Mouse (Mus musculus) activated CD4-positive, CD25-positive, alpha-beta regulatory T cell, adult 4 months (primary cell): ENCODE data around the gene Rab26. TPM values are rescaled to one million over a fixed set of nuclear protein-coding genes. Genes with fewer than 3 reads are reported as not detected.

ENCODE experiments used
- ATAC-seq: one replicate; pipeline ENCODE4 v1.8.0; 2017
- polyA plus RNA-seq, 2 experiments: library from polyadenylated mRNA; unstranded; fragments of 100-300 nt; shearing (Covaris generic); gene quantifications; one replicate each; pipeline ENCODE4 v1.2.1; 2017

Gene Rab26
- 1 to 10 TPM; 2.8 to 3.3 TPM for polyA plus RNA-seq

GRCm38 (mm10) chr17:24534160-24534718, at the start of gene Rab26:
Gene Rab26, minus strand, starts transcription at chr17:24534210.
- no peak for ATAC-seq

DNA sequence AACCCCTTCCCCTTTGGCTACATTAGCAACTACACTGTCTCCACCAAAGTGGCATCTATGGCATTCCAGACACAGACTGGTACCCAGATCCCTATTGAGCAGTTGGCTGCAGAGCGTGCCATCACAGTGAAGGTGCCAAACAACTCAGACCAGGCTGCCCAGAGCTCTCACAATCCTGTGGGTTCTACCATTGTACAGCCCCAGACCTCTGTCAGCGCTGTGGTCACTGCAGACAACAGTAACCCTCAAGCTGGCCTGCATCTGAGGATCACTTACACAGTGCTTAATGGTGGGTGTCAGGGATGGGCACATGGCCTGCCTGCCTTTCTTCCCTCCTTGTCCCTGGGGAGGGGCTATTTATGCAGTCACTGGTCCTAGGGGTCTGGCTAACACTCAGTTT, 46.3 kb upstream of the Rab26 start:
- no peak for ATAC-seq

DNA sequence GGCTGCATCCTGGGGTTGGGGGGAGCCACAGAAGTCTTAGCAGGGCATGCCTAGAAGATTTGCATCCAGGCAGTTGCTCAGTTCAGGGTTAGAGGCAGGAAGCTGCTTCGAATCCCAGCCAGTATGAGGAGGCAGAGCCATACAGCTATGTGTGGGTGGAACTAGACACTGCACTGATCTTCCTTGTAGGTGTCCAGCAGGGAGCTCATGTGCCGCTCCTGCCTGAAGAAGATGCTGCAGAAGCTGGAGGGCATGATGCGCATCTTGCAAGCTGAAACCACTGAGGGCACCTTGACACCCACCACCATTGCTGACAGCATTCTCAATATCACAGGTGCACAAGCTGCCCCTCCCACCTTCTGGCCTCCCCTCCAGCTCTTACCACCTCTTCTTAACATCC, 45.5 kb upstream of the Rab26 start:
- ATAC-seq, result no peak

GRCm38 (mm10) chr17:24573811-24574210, 39.8 kb upstream of the Rab26 start:
- ATAC-seq, result no peak

DNA sequence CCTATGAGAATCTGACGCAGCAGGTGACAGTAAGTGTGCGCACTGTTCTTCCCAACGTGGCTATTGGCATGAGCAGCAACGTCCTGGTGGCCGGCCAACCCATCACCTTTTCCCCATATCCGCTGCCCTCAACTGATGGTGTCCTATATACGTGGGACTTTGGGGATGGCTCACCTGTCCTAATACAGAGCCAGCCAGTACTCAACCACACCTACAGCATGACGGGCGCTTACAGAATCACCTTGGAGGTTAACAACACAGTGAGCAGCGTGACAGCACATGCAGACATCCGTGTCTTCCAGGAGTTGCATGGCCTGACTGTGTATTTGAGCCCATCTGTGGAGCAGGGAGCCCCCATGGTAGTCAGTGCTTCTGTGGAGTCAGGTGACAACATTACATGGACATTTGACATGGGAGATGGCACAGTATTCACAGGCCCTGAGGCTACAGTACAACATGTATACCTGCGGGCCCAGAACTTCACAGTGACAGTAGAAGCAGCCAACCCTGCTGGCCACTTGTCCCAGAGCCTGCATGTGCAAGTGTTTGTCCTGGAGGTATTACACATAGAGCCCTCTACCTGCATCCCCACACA, 38.7 kb upstream of the Rab26 start:
- ATAC-seq, result no peak

DNA sequence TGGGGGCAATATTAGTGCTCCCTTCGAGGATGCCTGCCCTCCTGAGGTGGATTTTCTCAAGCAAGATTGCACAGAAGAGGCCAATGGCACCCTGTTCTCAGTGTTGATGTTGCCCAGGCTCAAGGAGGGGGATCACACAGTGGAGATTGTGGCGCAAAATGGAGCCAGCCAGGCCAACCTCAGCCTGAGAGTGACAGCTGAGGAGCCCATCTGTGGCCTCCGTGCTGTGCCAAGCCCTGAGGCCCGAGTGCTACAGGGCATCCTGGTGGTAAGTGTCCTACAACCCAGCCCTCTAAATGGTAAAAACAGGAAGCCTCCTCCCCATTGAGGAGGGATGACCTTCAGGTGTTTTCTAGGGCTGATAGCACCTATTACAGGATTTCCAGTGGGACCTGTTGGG, 35.8 kb upstream of the Rab26 start:
- ATAC-seq, result no peak

DNA sequence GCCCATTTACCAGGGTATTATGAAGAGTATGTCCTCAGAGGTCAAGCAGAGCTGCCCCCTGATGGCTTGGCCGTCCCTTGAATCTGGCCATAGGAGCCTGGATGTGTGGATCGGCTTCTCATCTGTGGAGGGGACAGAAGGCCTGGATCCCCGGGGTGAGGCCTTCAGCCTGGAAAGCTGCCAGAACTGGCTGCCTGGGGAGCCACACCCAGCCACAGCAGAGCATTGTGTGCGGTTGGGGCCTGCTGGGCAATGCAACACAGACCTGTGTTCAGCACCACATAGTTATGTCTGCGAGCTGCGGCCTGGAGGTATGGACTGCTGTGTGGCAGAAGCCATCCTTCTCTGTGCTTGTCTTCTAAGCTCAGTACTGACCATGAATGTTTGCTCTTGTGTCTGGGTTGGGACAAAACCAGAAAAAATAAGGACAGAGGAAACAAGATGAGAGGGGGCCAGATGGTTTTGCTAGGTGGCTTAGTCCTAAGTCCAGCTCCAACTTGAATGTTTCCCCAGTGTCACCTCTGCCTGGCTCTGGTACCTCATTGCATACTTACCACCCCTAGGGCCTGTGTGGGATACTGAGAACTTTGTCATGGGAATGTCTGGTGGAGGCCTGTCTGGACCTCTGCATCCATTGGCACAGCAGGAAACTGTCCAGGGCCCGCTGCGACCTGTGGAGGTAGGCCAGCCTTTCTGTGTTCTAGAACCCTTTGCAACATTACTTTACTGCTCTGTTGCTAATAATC, 33.2 kb upstream of the Rab26 start:
- no peak for ATAC-seq

DNA sequence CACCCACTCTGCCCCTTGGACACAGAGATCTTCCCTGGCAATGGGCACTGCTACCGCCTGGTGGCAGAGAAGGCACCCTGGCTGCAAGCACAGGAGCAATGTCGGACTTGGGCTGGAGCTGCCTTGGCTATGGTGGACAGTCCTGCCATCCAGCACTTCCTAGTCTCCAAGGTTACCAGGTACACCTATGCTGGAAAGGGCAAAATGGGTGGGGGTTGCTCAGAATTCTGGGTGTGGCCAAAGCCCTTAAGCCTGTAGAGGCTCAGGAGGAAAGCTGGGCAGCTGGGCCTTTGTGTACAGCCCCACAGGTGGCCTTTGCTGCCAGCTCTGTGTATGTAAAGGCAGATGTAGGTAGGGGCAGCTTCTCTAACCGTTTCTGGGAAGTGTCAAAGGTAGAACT, 31.8 kb upstream of the Rab26 start:
- no peak for ATAC-seq

DNA sequence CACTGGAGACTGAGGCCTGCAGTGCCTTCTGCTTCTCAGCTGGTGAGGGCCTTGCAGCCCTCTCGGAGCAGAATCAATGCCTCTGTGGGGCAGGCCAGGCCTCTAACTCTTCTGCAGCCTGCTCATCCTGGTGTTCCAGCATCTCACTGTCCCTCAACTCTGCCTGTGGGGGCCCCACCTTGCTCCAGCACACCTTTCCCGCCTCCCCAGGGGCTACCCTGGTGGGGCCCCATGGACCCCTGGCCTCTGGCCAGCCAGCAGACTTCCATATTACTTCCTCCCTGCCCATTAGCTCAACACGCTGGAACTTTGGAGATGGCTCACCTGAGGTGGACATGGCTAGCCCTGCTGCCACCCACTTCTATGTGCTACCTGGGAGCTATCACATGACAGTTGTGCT, 31.1 kb upstream of the Rab26 start:
- ATAC-seq, result no peak

DNA sequence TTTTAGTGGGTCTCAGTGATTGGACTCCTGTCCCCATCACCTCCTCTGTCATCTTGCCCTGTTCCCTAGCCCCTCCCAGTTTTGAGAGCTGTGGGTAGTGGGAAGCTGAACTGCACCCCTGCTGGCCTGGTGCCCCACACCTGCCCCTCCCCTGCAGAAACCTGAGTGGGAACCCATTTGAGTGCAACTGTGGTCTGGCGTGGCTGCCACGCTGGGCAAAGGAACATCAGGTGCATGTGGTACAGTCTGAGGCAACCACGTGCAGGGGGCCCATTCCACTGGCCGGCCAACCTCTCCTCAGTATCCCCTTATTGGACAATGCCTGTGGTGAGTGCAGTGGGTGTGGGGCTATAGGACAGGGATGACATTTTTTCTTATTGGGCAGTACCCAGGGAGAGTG, 30.4 kb upstream of the Rab26 start:
- ATAC-seq, result no peak

GRCm38 (mm10) chr17:24563638-24564037, 29.6 kb upstream of the Rab26 start:
- ATAC-seq, result no peak

GRCm38 (mm10) chr17:24561592-24561991, 27.6 kb upstream of the Rab26 start:
- ATAC-seq, result no peak

- ATAC-seq, result no peak
These were observed 26.5 kb upstream of the Rab26 start for GRCm38 (mm10) chr17:24560301-24561028.

DNA sequence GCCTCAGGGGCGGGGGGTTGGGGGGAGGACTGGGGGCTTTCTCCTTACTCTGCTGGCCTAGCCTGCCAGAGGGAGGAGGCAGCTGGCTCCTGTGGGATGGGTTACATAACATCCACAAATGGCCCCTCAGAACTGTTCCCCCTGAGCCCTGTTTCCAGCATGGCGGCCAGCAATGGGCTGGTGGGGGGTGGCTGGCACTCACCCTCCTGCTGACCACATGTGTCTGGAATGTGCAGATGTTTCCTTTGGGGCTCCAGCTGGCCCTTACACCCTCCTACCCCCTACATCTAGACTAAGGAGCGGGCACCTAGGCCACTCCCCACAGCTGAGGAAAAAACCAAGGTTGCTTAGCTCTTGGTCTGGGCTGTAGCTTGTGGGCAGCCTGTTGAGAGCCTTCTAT, 25.1 kb upstream of the Rab26 start:
- ATAC-seq, result no peak

DNA sequence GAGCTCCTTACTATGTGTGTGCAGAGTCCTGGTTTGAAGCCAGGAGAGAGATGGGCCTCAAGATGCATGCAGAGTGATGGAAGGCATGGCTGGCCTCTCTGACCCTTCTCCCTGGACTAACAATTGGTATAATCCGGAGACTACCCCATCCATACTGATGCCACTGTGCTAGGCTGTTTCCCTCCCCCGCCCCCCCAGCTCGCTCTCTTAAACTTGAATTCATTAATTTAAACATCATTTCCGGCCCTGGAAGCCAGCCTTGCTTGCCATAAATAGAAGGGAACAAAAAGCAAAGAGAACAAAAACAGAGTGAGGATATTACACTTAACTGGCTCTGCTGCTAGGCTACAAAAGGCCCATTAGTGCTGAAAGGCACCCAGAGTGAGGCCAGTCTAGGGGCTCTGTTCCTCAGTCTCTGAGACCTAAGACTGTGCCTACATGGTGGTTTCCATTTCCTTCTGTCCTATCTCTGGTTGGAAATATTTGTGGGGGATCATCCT, 24.6 kb upstream of the Rab26 start:
- no peak for ATAC-seq

- no peak for ATAC-seq
These were observed 23.1 kb upstream of the Rab26 start for GRCm38 (mm10) chr17:24557091-24557490.

DNA sequence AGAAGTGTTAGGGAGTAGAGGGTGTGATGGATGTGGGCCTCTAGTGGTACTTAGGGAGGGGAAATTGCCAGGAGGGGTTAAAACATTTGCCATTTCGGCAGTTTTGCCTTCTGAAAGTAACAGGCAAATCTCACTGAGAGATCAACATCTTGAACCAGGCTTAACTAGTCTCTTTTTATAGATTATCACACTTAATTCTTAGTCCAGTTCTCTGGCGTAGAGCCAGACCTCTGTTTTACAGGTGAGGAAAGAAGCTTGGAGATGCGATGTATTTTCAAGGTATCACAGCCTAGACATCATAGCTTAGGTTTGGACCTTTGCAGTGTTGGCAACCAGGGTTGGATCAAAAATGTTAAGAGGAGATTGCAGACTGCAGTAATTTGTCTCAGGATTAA, 17.0 kb upstream of the Rab26 start:
- ATAC-seq, result no peak

GRCm38 (mm10) chr17:24550416-24551049, 16.5 kb upstream of the Rab26 start:
- ATAC-seq, result no peak

DNA sequence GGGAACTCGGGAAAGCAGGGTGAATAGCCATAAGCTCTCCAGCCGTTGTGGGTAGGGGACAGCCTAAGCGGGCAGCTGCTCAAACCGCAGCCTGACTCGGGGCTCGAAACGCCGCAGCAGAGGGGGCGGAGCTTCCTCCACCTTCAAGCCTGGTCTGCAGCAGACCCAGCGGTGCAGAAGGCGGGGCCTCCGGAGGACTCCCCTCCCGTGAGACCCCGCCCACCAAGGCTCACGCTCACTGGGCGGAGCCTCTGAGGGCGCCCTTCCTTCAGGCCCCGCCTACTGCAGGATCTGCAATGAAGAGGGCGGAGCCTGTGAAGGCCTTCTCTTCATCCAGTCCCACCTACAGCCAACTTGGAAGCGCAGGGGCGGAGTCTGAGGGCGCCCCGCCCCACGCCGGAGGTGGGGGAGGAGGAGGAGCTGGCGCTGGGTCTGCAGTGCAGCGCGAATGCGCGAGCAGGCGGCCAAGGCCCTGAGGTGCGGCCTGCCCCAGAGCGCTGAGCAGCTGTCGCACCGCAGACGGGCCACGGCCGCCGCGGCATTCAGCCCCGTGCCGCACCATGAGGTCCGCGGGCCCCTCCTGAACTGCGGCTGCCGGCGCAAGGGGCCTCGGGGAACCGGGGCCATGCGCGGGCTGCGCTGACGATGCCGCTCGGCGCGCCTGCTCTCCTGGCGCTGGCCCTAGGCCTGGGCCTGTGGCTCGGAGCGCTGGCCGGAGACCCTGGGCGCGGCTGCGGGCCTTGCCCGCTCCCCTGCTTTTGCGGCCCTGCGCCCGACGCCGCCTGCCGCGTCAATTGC, 15.8 kb upstream of the Rab26 start, which contains the start of gene Pkd1:
Pkd1 (plus strand) TSS at position 217 of the 798 bp plus-strand sequence.
- ATAC-seq, result peak; percentile 83

- peak; percentile 19 for ATAC-seq
These were observed 15.1 kb upstream of the Rab26 start for GRCm38 (mm10) chr17:24548921-24549617.

DNA sequence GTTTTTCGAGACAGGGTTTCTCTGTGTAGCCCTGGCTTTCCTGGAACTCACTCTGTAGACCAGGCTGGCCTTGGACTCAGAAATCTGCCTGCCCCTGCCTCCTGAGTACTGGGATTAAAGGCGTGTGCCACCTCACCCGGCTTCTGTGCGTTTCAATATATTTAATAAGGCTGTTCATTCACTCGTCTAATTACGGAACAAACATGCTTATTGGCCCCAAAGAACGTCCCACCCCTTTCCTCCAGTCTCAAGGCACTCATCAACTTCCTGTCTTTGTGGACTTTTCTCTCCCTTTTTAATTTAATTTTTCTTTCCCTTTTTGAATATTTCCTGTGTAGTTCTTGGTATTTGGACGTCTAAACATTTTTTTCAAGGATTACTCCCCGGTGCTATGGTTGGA, 14.4 kb upstream of the Rab26 start:
- ATAC-seq, result peak; percentile 44
